Mouse (Mus musculus): ENCODE data around the gene Tbc1d2. TPM values are rescaled to one million over a fixed set of nuclear protein-coding genes. Genes with fewer than 3 reads are reported as not detected.

The Tbc1d2 gene
- polyA plus RNA-seq, 1 experiment from 2014 or later, result 0.98 TPM

DNA sequence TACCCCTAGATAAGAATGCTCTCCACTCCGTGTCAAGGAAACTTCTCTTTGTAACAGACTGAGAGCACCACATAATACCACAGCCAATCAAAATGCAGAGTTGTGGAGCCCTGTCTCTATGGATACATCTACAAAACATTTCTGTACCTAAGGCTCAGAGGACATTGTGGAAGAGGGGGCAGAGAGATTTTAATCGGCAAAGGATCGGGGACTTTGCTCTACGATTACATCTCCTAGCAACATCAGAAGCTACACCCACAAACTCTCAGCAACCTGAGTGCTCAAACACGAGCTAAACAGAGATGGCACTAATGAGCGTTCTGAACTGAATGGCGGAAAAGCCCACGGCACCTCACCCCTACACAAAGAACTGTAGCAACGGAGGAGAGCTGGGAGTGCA, 78.3 kb downstream of the Tbc1d2 start:
- H3K27me3 ChIP-seq, result no peaks in the 10 kb centered on the region
- H3K9ac ChIP-seq, result no peak overlapping the region
- H3K9me3 ChIP-seq, result 0 out of 2 replicates have a peak, but pooled peaks cover 5% of the 10 kb centered on the region
- no peak overlapping the region for H3K4me3 ChIP-seq (replicated peaks)
- peaks cover 9% of the 10 kb centered on the region for H3K4me1 ChIP-seq
- 87% methylated on average over 9 of the region's 9 CpGs for WGBS
- no peak overlapping the region for H3K4me2 ChIP-seq
- H3K27ac ChIP-seq, result no peak overlapping the region
- ATAC-seq (ENCODE audit: low FRiP score), result no peak
- H3K36me3 ChIP-seq (replicated peaks), result no peaks in the 10 kb centered on the region

DNA sequence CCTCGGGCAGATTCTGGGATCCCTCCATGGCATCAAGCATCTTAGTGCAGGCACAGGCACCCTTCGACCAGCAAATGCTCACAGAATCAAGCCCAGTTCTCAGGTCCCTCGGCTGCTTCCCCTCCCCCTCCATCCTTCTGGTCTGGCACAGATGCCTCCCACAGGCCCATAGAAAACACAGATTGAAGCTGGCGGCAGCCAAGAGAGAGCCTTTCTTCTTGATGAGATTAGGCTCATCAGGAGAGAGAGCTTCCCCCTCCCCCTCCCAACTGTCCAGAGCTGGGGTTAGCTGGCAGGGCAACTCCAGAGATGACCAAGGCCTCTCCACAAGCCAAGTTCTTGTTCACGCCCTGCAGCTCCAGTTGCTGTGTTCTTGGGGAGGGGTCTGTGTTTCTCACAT, 80.3 kb downstream of the Tbc1d2 start:
- Histone ChIP-seq H3K4me2 (no peak overlapping the region), H3K9me3 (0 out of 2 replicates have a peak, but pooled peaks cover 5% of the 10 kb centered on the region), H3K27ac (no peak overlapping the region)

GRCm38 (mm10) chr4:46568169-46568568, 81.8 kb downstream of the Tbc1d2 start:
- 0 out of 2 replicates have a peak, but pooled peaks cover 5% of the 10 kb centered on the region for H3K9me3 ChIP-seq
- H3K27ac ChIP-seq, result no peak overlapping the region
- H3K36me3 ChIP-seq (replicated peaks), result no peaks in the 10 kb centered on the region
- H3K4me3 ChIP-seq (replicated peaks), result no peak overlapping the region
- 92% methylated on average over 8 of the region's 8 CpGs for WGBS
- no peak for ATAC-seq (ENCODE audit: low FRiP score)
- no peak overlapping the region for H3K4me2 ChIP-seq
- H3K9ac ChIP-seq, result no peak overlapping the region
- peaks cover 9% of the 10 kb centered on the region for H3K4me1 ChIP-seq
- no peaks in the 10 kb centered on the region for H3K27me3 ChIP-seq

More for the DNA sequence above, 80.3 kb downstream of the Tbc1d2 start:
- Histone ChIP-seq H3K4me1 (peaks cover 9% of the 10 kb centered on the region), H3K27me3 (no peaks in the 10 kb centered on the region), H3K9ac (no peak overlapping the region), H3K4me3 (replicated peaks) (no peak overlapping the region), H3K36me3 (replicated peaks) (no peaks in the 10 kb centered on the region)
- WGBS, result 17% methylated on average over 5 of the region's 5 CpGs
- ATAC-seq (ENCODE audit: low FRiP score), result no peak

GRCm38 (mm10) chr4:46566931-46567671, 82.9 kb downstream of the Tbc1d2 start:
- ATAC-seq (ENCODE audit: low FRiP score), result no peak
- WGBS, result 71% methylated on average over 8 of the region's 8 CpGs
- Histone ChIP-seq H3K9ac (no peak overlapping the region), H3K36me3 (replicated peaks) (no peaks in the 10 kb centered on the region), H3K9me3 (0 out of 2 replicates have a peak, but pooled peaks cover 5% of the 10 kb centered on the region), H3K27ac (no peak overlapping the region), H3K4me2 (no peak overlapping the region), H3K4me3 (replicated peaks) (no peak overlapping the region), H3K4me1 (peaks cover 9% of the 10 kb centered on the region), H3K27me3 (no peaks in the 10 kb centered on the region)

- peaks cover 9% of the 10 kb centered on the region for H3K4me1 ChIP-seq
- no peaks in the 10 kb centered on the region for H3K27me3 ChIP-seq
- H3K4me3 ChIP-seq (replicated peaks), result no peak overlapping the region
- no peaks in the 10 kb centered on the region for H3K36me3 ChIP-seq (replicated peaks)
- WGBS, result 97% methylated on average over 4 of the region's 4 CpGs
- no peak overlapping the region for H3K27ac ChIP-seq
- no peak overlapping the region for H3K4me2 ChIP-seq
- H3K9me3 ChIP-seq, result no peaks in the 10 kb centered on the region
- no peak for ATAC-seq (ENCODE audit: low FRiP score)
- no peak overlapping the region for H3K9ac ChIP-seq
Observed at GRCm38 (mm10) chr4:46565393-46565955, 84.5 kb downstream of the Tbc1d2 start.

GRCm38 (mm10) chr4:46564247-46564646, 85.8 kb downstream of the Tbc1d2 start:
- Histone ChIP-seq H3K9me3 (no peaks in the 10 kb centered on the region), H3K36me3 (replicated peaks) (no peaks in the 10 kb centered on the region), H3K4me2 (no peak overlapping the region), H3K27ac (no peak overlapping the region), H3K4me3 (replicated peaks) (no peak overlapping the region), H3K9ac (no peak overlapping the region), H3K27me3 (no peaks in the 10 kb centered on the region), H3K4me1 (peaks cover under 1% of the 10 kb centered on the region; the same call in 1 of the 2 replicates)
- ATAC-seq (ENCODE audit: low FRiP score), result no peak
- WGBS, result 87% methylated on average over 4 of the region's 4 CpGs

DNA sequence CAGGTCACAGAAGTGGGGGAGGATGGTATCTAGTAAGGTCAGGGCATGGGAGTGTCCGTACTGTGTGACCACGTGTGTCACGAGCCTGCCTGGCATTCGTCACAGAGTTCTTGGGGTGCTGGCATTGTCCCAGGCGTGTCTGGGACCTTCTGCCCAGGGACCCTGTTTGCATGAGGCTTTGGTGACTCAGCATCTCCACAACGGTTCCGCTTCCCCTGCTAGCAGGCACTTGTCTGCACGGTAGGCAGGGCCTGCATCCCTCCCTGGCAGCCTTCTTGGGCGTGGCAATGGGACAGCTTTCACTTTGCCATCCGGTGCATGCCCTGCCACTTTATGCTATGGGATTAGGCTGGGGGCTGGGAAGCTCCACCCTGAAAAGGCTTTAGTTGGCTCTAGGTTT, 86.2 kb downstream of the Tbc1d2 start:
- H3K4me1 ChIP-seq, result no peaks in the 10 kb centered on the region
- H3K4me3 ChIP-seq (replicated peaks), result no peak overlapping the region
- H3K27ac ChIP-seq, result no peak overlapping the region
- no peak for ATAC-seq (ENCODE audit: low FRiP score)
- H3K4me2 ChIP-seq, result no peak overlapping the region
- no peaks in the 10 kb centered on the region for H3K27me3 ChIP-seq
- H3K36me3 ChIP-seq (replicated peaks), result no peaks in the 10 kb centered on the region
- no peak overlapping the region for H3K9ac ChIP-seq
- WGBS, result 70% methylated on average over 10 of the region's 10 CpGs
- H3K9me3 ChIP-seq, result no peaks in the 10 kb centered on the region

GRCm38 (mm10) chr4:46562841-46563240, 87.2 kb downstream of the Tbc1d2 start:
- H3K9ac ChIP-seq, result no peak overlapping the region
- no peak overlapping the region for H3K27ac ChIP-seq
- no peaks in the 10 kb centered on the region for H3K4me1 ChIP-seq
- no peak for ATAC-seq (ENCODE audit: low FRiP score)
- H3K4me2 ChIP-seq, result no peak overlapping the region
- H3K4me3 ChIP-seq (replicated peaks), result no peak overlapping the region
- no peaks in the 10 kb centered on the region for H3K36me3 ChIP-seq (replicated peaks)
- 94% methylated on average over 14 of the region's 14 CpGs for WGBS
- H3K27me3 ChIP-seq, result no peaks in the 10 kb centered on the region
- no peaks in the 10 kb centered on the region for H3K9me3 ChIP-seq

DNA sequence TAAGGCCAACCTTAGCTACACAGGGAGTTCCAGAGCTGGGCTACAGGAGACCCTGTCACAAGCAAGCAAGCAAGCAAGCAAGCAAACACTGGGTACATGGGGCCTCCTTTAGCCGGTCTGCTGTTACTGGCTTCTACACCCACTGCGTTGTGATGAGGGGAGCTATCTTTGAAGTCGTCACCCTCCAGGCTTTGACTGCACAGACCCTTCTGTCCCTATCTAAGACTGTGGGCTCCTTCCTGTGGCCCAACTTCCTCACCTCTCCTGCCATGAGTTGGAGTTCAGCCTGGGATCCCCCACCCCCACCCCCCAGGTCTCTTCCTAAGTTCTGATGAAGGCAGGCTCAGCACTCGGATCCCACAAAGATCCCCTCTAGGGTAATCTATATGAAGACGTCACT, 88.0 kb downstream of the Tbc1d2 start:
- no peak for ATAC-seq (ENCODE audit: low FRiP score)
- no peak overlapping the region for H3K27ac ChIP-seq
- H3K36me3 ChIP-seq (replicated peaks), result no peaks in the 10 kb centered on the region
- no peaks in the 10 kb centered on the region for H3K9me3 ChIP-seq
- no peak overlapping the region for H3K4me3 ChIP-seq (replicated peaks)
- WGBS, result 86% methylated on average over 5 of the region's 5 CpGs
- no peak overlapping the region for H3K9ac ChIP-seq
- no peaks in the 10 kb centered on the region for H3K27me3 ChIP-seq
- no peaks in the 10 kb centered on the region for H3K4me1 ChIP-seq
- H3K4me2 ChIP-seq, result no peak overlapping the region

DNA sequence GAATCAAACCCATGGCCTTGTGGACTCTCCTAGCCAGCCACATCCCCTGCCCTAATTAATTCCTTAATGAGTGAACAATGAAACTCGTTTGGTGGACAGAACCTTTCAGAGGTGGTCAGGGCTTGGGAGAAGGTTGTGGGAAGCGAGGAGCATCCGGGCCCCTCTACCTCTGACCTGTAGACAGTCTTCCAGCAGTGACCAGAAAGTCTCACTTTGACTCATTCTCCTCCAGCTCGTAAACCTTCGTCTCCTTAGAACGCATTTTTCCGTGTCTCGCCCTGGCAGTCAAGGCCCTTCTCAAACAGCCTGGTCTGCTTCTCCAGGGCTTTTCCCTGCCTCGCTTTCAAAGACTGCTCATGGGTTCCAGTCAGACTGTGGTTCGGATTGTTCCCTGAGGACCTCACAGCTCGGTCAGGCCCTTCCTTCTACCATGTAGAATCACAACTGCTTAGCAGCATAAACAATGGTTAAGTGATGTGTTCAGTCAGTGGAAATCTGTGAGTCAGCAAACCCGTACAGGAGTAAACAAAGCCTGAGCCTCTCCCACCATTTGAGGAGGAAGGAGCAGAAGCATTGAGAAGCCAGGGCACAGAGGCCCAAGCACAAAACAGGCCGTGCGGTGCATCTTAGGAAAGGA, 89.8 kb downstream of the Tbc1d2 start:
- Histone ChIP-seq H3K9me3 (no peaks in the 10 kb centered on the region), H3K36me3 (replicated peaks) (no peaks in the 10 kb centered on the region), H3K4me2 (no peak overlapping the region), H3K4me3 (replicated peaks) (no peak overlapping the region), H3K27me3 (no peaks in the 10 kb centered on the region), H3K4me1 (no peaks in the 10 kb centered on the region), H3K27ac (no peak overlapping the region), H3K9ac (no peak overlapping the region)
- 76% methylated on average over 14 of the region's 14 CpGs for WGBS
- ATAC-seq (ENCODE audit: low FRiP score), result no peak

DNA sequence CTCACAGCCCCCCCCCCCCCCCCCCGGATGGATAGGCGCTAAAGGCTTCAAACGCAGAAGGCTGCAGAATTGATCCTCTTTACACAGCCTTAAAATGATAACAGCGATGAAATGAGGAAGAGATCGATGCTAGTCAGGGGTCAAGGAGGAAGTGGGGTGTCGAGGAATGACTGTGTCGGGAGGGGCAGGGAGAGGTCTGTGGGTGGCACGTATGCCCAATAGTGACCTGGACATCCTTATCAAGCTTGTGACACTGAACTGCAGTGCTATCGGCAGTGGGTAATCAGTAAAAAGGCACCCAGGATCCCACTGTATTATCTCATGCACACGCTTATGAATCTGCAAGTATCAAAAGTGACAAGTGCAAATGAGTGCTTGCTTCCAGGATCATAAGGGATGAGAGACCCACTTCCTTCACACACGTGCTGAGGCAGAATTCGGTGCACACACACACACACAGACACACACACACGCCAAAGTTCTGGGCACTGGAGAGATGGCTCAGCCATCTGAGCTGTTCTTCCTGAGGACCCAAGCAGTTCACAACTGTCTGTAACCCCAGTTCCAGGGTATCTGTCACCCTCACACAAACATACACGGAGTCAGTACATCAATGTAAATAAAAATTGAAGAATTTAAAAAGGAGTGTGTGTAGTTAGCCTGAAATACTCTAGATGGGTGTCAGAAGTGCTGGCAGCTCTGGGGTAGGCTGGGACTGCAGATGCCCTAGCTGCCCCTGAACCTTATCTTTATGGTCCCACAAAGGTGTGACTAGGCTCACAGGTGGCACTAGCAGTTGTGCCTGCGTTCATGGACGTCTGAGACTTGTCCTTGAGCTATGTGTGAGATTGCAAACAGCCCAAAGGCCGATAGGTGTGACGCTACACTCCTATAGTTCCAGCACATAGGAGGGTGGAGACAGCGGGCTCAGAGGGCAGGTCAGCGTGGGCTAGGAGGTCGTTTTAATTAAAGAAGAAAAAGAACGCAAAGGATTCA, 91.0 kb downstream of the Tbc1d2 start:
- no peak overlapping the region for H3K9ac ChIP-seq
- no peaks in the 10 kb centered on the region for H3K9me3 ChIP-seq
- no peak overlapping the region for H3K4me2 ChIP-seq
- no peak for ATAC-seq (ENCODE audit: low FRiP score)
- H3K4me1 ChIP-seq, result no peaks in the 10 kb centered on the region
- H3K27me3 ChIP-seq, result no peaks in the 10 kb centered on the region
- no peak overlapping the region for H3K4me3 ChIP-seq (replicated peaks)
- H3K36me3 ChIP-seq (replicated peaks), result no peaks in the 10 kb centered on the region
- H3K27ac ChIP-seq, result no peak overlapping the region
- WGBS, result 85% methylated on average over 22 of the region's 22 CpGs

DNA sequence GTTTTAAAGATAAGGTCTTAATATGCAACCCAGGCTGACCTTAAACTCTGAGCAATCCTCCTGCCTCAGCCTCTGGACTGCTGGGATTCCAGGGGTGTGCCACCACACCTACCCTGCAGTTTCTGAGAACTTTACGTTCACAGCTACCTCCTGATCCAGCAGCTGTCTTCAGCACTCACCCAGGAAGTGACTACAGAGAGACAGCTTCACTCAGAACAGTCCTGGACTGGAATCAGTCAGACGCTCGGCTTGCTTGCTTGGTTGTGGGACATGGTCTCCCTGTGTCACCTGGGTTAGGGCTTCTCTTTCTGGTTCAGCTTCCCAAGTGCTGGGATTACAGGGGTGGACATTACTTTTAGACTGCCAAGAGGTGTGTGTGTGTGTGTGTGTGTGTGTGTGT, 93.1 kb downstream of the Tbc1d2 start:
- no peak overlapping the region for H3K27ac ChIP-seq
- ATAC-seq (ENCODE audit: low FRiP score), result no peak
- H3K27me3 ChIP-seq, result no peaks in the 10 kb centered on the region
- WGBS, result 84% methylated on average over 3 of the region's 3 CpGs
- H3K4me2 ChIP-seq, result no peak overlapping the region
- H3K4me3 ChIP-seq (replicated peaks), result no peak overlapping the region
- no peaks in the 10 kb centered on the region for H3K36me3 ChIP-seq (replicated peaks)
- H3K9me3 ChIP-seq, result no peaks in the 10 kb centered on the region
- H3K4me1 ChIP-seq, result no peaks in the 10 kb centered on the region
- H3K9ac ChIP-seq, result no peak overlapping the region

All from forebrain, embryonic 12.5 days (tissue).